Mouse (Mus musculus): ENCODE results near the gene Mettl21a. TPM values are rescaled to one million over a fixed set of nuclear protein-coding genes. Genes with fewer than 3 reads are reported as not detected.
A peak's percentile ranks its signal among the peaks of the same experiment; 100 is the strongest.

Mettl21a gene
- total and polyA plus RNA-seq, 3 experiments = 7.4 to 8.5 TPM; not detected in 1

DNA sequence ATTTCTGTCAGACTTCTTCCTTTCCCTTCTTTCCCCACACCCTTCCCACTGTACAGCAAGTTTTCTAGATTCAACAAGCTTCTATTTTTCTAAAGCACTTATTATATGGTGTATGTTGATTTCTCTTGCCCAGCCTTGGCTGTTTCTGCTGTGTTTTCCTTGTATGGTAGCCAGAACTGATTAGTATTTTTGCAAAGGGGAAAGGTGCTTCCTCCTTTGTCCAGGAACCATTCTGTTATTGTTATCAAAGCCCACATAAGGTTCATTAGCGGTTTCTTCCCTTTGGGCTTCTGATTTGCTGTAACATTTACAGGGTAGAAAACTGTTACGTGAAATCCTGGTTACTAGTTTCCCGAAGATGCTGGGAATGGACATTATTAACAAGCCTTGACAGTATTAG is 56.9 kb downstream of the Mettl21a start:
- H3K9ac ChIP-seq (ENCODE audit: control insufficient read depth, low read depth, low read length, poor library complexity, severe bottlenecking) = no peak overlapping the region
- DNase-seq (ENCODE audit: low read depth, low spot score) = peak; percentile 62
- H3K4me1 ChIP-seq (ENCODE audit: control insufficient read depth in 1 of 2, insufficient read depth in 2 of 2, low read length in 2 of 2) = peaks cover 0 to 10% of the 10 kb centered on the region in 2 experiments; a peak in 2 of 4 replicates
- H3K79me2 ChIP-seq (ENCODE audit: control insufficient read depth, insufficient read depth, low read length, poor library complexity) = no peaks in the 10 kb centered on the region
- peaks cover 16 to 18% of the 10 kb centered on the region in 2 experiments for H3K36me3 ChIP-seq (ENCODE audit: control insufficient read depth in 1 of 2, insufficient read depth in 2 of 2, low read length in 2 of 2)
- H3K9me3 ChIP-seq (replicated peaks; ENCODE audit: insufficient read depth, low read length) = no peaks in the 10 kb centered on the region
- no peak overlapping the region for H3K4me3 ChIP-seq (ENCODE audit: control insufficient read depth in 1 of 2, insufficient read depth in 1 of 2, low read depth in 2 of 2, low read length in 2 of 2)
- no peaks in the 10 kb centered on the region for H3K27me3 ChIP-seq (ENCODE audit: control insufficient read depth in 1 of 2, insufficient read depth in 2 of 2, low read length in 2 of 2)
- H3K27ac ChIP-seq (ENCODE audit: control insufficient read depth, low read depth, low read length) = no peak overlapping the region
- TF ChIP-seq TCF12 (IDR thresholded peaks at IDR 0.05; ENCODE audit: low read depth, low read length) = peak; percentile 59
- TF ChIP-seq CHD2 (IDR thresholded peaks at IDR 0.05; ENCODE audit: low read length) = no peak
- TF ChIP-seq MYB (IDR thresholded peaks at IDR 0.05; ENCODE audit: low read depth, low read length) = no peak
- no peak for TF ChIP-seq MEF2A (IDR thresholded peaks at IDR 0.05; ENCODE audit: extremely low read depth, insufficient replicate concordance, low read depth, low read length, poor library complexity, severe bottlenecking)
- TF ChIP-seq MAZ (IDR thresholded peaks at IDR 0.05; ENCODE audit: low read depth, low read length) = no peak
- no peak for TF ChIP-seq ELF1 (IDR thresholded peaks at IDR 0.05; ENCODE audit: low read depth, low read length)
- TF ChIP-seq TAL1 (IDR thresholded peaks at IDR 0.05; ENCODE audit: low read length) = peak; percentile 43
- no peak for TF ChIP-seq MAFK (IDR thresholded peaks at IDR 0.05; ENCODE audit: borderline replicate concordance, low read depth, low read length)
- TF ChIP-seq TBP (IDR thresholded peaks at IDR 0.05; ENCODE audit: low read depth, low read length) = no peak
- TF ChIP-seq ETS1 (IDR thresholded peaks at IDR 0.05; ENCODE audit: low read depth, low read length) = peak; percentile 39; the same call in 1 of the 2 replicates
- no peak for TF ChIP-seq HCFC1 (IDR thresholded peaks at IDR 0.05; ENCODE audit: low read depth, low read length)
- TF ChIP-seq GATA1 (IDR thresholded peaks at IDR 0.05; ENCODE audit: low read depth, low read length) = peak; percentile 56
- no peak for TF ChIP-seq CHD1 (IDR thresholded peaks at IDR 0.05; ENCODE audit: low read depth, low read length)
- TF ChIP-seq BHLHE40 (IDR thresholded peaks at IDR 0.05; ENCODE audit: borderline replicate concordance, low read depth, low read length) = no peak
- peak; percentile 79 for TF ChIP-seq RCOR1 (IDR thresholded peaks at IDR 0.05; ENCODE audit: low read depth, low read length)
- peak; percentile 73 to 80 for TF ChIP-seq EP300 (IDR thresholded peaks at IDR 0.05; ENCODE audit: low read depth in 1 of 2, low read length in 2 of 2)
- TF ChIP-seq USF1 (IDR thresholded peaks at IDR 0.05; ENCODE audit: low read depth, low read length) = no peak
- no peak for TF ChIP-seq USF2 (IDR thresholded peaks at IDR 0.05; ENCODE audit: borderline replicate concordance in 1 of 2, insufficient read depth in 1 of 2, low read depth in 1 of 2, low read length in 2 of 2)
- no peak for TF ChIP-seq SMC3 (IDR thresholded peaks at IDR 0.05; ENCODE audit: low read depth, low read length)

Other genes starting within 250 kb of the Mettl21a start
- 22.8 and 25.4 TPM in 2 replicates for gene Creb1, start 84.6 kb downstream of the Mettl21a start, total RNA-seq (2012; rRNA removed)
- 10 to 100 TPM; 21.8 to 49.1 TPM for gene Creb1, start 84.6 kb downstream of the Mettl21a start, polyA plus RNA-seq (2012; ENCODE audit: insufficient read depth in 1 of 2, insufficient read length in 2 of 2, low read depth in 1 of 2, low replicate concordance in 2 of 2, missing spikeins in 1 of 2)
- gene Ccnyl1, start 73.2 kb upstream of the Mettl21a start, total RNA-seq (2012; rRNA removed) = 3.0 and 4.9 TPM in 2 replicates
- 10 to 100 TPM in 1 of 2 experiments, not detected in 1; 18.1 TPM for gene Ccnyl1, start 73.2 kb upstream of the Mettl21a start, polyA plus RNA-seq (2012; ENCODE audit: insufficient read depth in 1 of 2, insufficient read length in 2 of 2, low read depth in 1 of 2, low replicate concordance in 2 of 2, missing spikeins in 1 of 2)
- gene Fzd5, start 120.5 kb upstream of the Mettl21a start, total RNA-seq (2012; rRNA removed) = 1.4 TPM in 2 replicates
- gene Fzd5, start 120.5 kb upstream of the Mettl21a start, polyA plus RNA-seq (2012; ENCODE audit: insufficient read depth in 1 of 2, insufficient read length in 2 of 2, low read depth in 1 of 2, low replicate concordance in 2 of 2, missing spikeins in 1 of 2) = 1 to 10 TPM in 1 of 2 experiments, not detected in 1; 2.9 TPM